Mouse (Mus musculus) megakaryocyte-erythroid progenitor cell, adult 5-6 weeks (primary cell): Measurements from ENCODE around the gene Tpk1. TPM values are rescaled to one million over a fixed set of nuclear protein-coding genes. Genes with fewer than 3 reads are reported as not detected.

Source experiments
- ATAC-seq: replicated peaks from 2 replicates; pipeline ENCODE4 v1.8.0; 2016; ENCODE audit warnings: mild to moderate bottlenecking, inconsistent platforms; ENCODE audit not compliant: severe bottlenecking, poor library complexity, low FRiP score, low TSS enrichment
- total RNA-seq, 2 experiments: library from RNA; stranded (forward) in 1 of 2; stranded (reverse) in 1 of 2; fragments of 200-1000, 215-1000 nt in 1 of 2; fragments of >200 nt in 1 of 2; fragmentation: Nextera tagmentation in 1 of 2; gene quantifications; 2 replicates each; pipeline ENCODE4 v1.2.3; 2014 to 2017

Gene Tpk1
- total RNA-seq (2014; fragmentation: Nextera tagmentation) (12.0 and 14.6 TPM in 2 replicates), total RNA-seq (2017) (10.3 and 10.5 TPM in 2 replicates)

DNA sequence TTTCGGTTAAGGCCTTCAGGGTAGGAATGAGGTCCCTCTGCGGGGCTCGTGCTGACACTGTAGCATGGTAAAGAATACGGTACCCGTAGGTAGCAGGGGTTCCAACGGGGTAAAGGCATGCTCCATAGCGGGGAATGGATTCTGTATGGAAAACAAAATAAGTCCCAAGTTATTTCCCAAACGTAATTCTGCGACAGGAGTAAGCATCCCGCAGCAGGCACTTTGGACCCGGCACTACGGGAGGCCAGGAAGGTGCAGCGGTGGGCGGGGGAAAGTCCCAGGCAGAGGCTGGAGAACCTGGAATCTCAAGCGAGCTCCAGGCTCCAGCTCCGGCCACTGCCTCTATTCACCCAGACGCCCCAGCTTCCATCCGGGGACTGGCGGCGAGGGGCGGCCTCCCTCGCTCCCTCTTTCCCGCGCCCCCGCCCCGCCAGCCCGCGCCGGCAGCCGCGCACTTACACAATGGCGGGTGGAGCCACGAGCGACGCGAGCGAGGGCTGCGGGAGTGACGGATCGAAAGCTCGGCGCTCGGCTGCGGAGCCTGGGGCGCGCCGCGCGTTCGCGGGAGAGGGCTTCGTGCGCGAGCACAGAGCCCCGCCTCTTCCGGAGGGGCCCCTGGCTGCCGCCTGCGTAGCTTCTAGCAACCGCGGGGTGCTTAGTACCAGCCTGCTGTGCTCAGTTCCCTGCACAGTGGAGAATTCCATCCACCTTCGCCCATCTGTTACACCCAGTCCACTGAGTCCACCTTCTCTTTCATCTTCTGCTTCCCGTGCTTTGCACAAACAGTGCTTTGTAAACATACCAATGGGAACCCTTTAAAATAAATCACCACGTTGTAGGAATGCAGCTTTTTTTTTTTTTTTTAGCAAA is at the start of gene Tpk1:
TSS of gene Tpk1 (minus strand) at position 602 of the 870 bp plus-strand sequence.
- peak; percentile 88 for ATAC-seq

DNA sequence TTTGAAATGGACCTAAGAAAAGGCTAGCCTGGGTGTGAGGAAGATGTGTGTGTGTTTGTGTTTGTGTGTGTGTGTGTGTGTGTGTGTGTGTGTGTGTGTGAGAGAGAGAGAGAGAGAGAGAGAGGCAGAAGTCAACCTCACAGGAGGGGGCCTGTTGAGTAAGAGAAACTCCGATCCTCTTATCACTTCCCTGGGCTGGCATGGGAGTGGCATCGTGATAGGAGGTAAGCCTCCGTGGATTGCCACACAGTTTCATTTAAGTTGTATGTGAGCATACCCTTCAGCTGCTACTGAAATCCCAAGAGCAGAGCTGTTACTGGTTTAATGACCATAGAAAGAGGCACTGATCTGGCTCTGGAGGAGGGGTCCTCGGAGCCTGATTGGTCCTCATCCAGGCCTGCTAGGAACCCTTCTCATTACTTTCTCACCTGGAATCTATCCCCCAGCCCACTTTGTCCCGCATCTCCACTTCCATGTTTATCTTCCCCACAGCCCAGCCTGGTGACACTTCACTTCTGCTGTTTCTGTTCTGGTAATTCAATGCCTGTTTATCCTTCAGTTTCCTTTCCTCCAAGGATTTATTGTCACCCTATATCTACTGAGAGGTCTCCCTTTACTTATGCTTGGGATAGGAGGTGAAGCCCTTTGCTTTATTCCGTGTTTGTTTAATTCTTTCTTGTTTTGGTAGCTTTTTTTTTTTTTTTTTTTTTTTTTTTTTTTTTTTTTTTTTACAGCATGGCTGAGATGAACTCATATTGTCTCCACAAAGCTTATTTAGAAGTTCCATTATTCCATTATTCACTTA is 36.9 kb upstream of the Tpk1 start:
- 0 out of 2 replicates have a peak, but pooled peaks have one; percentile 47 for ATAC-seq

DNA sequence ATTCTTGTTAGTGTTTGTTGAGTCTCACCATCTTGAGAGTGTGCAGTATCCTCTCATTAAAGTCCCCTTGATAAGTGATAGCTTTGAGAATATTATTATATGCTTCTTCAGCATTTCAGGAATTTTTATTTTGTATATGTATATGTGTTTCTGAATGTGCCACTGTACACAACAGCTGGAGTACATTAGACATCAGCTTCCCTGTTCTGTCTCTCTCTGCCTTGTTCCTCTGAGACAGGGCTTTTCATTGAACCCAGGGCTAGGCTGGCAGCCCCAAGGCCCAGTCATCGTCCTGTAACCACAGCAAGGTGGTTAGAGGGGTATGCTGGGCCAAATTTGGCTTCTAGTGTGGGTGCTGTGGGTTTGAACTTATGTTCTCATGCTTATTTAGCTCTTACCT is 25.8 kb upstream of the Tpk1 start:
- ATAC-seq, result no peak

DNA sequence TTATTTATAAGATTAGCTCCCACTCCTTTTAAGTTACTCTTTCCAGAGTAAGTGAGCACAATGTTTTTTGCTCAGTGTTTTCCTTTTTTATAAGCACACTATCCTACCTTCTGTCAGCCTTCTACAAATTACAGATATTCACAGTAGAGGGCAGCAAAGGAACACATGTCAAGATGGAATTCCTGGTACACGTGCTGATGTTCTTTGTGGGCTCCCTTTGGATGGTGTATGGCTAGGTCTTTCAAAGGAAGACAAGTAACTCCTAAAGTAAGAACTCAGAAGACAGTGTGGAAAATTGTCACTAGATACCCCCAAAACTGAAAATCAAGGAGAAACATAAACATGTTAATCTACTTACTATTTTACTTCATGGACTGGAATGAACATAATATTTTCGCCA is 19.9 kb upstream of the Tpk1 start:
- ATAC-seq, result no peak

DNA sequence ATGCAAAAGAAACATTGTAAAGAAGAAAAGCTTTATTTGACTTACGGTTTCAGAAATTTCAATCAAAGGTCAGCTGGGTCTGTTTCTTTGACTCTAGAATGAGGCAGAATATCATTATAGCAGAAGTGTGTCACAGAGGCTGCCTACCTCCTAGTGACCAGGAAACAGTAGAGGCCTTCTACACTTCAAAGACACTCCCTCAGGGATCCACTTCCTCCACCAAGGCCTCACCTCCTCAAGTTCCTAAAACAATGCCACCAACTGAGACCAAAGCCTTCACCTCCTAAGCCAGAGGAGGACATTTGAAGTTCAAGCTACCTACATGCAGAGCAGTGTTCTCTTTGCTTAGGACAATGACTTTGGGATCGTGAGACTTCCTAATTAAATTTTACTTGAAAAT is 16.5 kb upstream of the Tpk1 start:
- ATAC-seq, result no peak

DNA sequence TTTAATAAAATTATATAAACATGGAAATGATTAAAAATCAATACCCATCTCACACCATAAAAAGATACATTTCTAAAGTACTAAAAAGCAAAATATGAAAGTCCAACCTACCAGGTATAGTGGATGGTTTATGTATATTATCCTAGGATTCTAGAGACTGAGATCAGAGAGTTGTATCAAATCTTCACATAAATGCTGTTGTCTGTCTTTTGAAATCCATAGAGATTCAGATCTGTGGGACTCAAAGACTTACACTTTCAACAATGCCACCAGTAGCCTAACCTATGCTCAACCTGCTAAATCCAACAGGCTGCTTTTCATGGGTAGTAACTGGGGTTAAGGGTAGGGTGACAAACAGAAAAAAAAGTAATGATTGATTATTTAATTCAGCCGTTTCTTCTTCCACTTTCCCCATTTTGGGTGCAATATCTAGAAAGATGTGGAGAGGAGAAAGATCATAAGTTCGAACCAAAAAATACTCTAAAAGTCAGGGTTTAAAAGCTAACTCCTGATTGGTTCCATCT is 12.7 kb upstream of the Tpk1 start:
- no peak for ATAC-seq

DNA sequence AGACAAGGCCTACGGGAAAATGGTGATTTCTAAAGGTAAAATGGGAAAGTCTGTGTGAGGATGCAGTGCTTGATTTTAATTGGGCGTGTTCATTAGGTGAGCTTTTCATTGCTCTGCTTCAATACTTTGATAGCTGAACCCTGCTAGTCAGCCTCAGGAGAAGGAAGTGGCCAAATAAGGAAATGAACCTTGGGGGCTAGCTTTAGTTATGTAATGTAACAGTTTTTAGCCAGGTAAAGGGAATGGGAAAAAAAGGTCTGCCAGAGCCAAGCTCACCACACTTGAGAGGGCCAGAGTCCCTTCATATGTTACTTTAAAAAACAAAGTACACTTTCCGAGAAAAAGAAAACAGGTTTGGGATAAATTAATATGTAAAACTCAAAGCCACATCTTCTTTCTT is 11.5 kb upstream of the Tpk1 start:
- ATAC-seq, result no peak

DNA sequence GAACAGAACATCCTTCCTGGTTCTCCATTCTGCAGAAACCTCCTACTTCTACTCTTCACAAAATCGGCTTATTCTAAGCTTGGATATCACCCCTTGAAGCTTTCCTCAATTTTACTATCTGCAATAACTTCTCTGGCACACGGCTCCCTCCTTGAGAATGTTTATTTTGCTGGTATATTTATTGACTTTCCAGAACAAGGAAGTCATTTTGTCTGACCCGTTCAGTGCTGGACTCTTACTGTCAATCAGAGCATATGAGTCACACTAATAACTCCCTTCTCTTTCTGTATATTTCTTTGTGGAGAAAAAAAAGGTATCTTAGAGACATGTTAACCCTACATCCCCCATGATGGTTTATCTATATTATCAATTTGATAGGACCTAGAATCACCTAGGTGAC is 10.1 kb upstream of the Tpk1 start:
- no peak for ATAC-seq

DNA sequence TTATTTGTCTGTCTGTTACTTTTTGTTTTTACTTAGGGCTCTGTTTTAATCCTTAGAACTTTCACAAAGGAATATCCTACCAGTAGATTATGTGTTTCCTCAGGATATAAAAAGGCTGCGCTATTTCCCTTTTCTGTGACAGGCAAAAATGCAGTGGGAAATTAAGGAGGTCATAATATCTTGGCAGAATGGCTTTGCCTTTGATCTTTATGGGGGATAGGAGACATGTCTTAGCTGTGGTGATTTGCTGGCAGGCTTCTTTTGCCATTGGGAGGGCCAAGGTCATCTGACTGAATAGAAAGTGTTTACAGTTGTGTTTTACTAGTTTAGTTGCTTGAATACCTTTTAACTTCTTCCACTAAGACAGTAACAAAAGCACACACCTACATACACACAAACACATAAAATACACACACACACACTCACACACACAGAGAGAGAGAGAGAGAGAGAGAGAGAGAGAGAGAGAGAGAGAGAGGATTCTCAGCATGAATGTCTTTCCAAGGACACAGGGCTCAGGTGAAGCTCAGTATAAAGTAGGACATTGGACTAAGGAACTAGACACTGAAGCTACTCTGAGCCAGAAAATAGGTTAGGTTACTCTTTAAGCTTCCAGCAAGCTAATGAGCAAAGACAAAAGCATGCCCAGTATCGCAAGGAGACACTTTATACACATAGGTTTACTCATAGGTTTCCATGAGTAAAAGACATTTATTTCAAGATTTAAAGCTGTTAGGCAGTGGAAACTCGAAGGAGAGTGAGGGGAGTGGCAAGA is 9.1 kb upstream of the Tpk1 start:
- no peak for ATAC-seq

DNA sequence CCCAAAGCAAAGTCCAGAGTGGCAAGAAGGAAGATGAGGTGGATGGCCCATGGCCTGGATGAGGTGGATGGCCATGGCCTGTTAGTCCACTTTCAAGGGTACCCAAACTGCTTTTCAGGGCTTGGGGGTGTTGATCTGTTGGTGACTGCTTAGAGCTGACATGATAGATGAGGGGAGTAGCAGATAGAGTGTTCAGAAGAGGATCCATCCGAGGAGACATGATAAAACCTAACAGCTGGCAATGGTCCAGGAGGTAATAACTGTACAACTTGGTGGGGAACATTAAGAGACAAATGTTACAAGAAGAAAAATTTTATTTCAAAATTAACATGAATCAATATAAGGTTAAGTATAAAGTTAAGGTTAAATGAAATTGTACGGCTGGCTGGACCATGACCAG is 4.9 kb upstream of the Tpk1 start:
- no peak for ATAC-seq

DNA sequence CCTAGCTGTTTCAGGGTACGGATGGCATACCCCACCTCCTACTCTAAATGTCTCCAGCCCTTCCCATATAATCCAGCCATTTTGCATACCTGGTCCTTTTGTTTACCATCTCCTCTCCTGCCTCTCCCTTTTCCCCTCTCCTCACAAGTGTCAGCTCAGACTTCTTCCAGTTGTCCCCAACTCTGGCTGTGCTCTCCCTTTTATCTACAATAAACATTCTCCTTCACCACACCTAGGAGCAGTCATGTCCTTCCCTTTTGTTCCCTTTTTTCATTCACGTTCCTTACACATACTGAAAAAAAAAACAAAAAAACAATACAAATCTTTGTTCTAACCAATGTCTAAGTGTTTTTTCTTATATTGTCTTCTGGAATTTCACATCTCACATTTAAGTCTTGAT is 1.6 kb upstream of the Tpk1 start:
- ATAC-seq, result no peak

DNA sequence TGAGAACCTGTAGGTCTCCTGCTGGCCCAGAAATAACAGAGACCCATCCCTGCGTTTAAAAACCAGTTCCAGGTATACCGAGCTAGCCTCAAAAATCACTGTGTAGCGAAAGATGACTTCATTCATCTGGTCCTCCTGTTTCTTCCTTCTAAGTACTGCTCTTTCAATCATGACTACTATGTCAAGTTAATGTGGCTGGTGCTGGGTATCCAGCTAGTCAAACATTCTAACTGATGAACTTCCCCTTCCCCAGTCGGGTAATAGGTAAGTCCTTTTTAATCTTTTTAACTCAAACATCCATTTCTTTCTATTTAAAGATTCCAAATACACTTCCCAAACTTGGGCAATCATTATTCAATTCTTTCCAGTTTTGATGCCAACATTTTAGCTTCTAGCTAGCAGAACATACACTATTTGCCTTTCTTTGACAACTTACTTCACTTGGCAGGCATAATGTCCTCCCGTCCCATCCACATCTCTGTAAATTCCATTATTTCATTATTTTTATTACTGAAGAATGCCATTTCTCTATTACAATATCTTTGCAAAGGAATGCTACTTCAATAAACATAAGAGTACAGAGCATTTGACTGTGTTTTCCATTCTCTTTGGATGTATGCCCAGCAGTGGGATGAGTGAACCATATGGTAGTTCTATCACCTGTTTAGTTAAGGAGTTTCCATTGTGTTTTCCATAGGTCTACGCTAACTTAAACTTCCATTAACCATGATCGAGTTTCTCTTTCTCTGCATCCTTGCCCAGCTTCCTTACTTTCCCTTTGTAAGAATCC is 728 bp upstream of the Tpk1 start:
- ATAC-seq, result no peak

DNA sequence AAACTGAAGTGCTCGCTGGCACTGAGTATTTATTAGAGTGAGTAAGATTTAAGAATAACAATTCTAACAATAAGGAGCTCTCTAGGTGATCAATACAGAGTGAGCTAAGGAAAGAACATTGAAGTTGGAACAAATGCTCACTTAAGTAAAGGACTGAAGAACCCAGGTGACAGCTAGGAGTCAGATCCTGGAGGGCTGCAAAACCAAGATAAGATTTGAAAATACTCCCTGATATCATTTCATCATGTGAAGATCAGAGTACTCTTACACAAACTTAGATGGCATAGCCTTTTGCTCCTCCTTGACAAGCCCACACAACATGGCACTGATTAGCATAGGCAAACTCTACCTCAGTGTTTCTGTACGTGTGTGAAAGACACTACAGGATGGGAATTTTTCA is 4.3 kb downstream of the Tpk1 start:
- ATAC-seq, result 0 out of 2 replicates have a peak, but pooled peaks have one; percentile 9

DNA sequence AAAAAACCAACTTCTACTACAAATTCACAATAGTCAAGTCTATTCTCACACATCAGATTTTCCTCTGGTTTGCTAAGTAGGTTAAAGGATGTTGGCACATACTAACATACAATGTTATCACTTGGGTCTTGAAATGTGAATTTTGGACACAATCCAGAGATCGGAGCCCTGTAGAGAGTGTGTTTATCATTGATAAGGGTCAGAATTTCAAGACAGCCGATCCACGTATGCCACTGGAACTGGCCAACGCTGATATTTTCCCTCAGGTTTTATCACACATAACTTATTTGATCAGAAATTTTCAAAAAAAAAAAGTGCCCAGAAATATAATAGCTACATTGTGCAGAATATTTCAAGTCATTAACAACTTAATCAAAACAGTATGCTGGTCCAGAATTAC is 7.8 kb downstream of the Tpk1 start:
- ATAC-seq, result peak; percentile 81

DNA sequence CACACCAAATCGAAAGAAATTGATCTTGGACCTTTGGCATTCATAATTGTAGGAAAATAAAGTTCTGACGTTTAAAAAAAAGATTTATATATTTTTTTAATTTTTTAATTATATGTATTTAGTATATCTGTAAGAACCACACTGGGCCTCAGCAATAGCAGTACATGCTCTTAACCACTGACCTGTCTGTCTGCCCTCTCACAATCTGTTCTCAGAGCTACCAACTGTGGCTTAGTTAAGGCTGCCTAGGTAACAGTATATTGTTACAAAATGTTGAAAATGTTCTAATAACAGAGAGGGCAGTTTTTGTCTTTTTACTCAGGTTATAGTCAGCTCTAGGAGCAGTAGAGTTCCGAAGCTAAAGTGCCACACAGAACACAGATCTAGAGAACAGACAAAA is 8.2 kb downstream of the Tpk1 start:
- peak; percentile 59 for ATAC-seq

DNA sequence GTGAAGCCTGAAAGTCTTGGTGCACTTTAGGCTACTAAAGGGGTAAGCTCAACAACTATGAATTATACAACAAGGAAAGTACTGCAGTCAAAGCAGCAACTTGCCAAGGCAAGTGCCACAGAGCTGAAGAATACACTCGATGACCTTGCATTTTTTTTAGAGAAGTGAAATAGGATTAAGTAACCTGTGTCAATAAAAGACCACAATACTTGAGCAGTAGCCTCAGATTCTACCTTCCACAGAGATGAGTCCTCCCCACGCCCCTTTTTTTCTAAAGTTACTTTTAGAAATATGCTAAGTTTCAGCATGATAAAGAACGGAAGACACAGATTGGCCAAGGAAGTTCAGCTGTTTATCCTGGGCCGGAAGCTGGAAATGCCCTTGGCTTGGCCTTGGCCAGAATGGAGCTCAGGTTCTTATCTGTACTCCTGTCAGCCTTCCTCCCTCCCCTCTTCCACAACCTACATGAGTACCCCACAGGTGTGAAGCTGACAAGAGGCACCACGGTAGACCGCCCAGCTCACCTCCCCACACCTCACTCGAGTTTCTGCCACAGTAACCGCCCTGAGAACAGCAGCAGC is 11.1 kb downstream of the Tpk1 start:
- no peak for ATAC-seq

DNA sequence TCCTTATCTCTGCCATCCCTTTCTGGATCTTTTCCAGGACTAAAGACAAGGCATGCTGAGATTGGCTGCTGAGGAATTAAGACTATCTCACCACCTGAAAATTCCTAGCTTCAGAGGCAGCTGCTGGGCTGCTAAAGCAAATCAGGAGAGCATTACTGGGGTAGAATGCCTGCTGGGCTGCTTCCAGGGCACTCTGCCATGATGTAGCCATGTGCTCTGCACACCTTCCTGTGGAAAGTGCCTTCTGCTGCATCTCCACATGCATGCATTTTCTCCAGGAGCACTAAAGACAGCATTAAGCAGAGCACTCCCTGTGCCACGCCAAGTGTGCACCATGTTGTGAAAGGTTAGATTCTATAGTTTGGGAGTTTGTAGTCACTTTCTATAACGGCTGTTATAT is 16.6 kb downstream of the Tpk1 start:
- no peak for ATAC-seq

DNA sequence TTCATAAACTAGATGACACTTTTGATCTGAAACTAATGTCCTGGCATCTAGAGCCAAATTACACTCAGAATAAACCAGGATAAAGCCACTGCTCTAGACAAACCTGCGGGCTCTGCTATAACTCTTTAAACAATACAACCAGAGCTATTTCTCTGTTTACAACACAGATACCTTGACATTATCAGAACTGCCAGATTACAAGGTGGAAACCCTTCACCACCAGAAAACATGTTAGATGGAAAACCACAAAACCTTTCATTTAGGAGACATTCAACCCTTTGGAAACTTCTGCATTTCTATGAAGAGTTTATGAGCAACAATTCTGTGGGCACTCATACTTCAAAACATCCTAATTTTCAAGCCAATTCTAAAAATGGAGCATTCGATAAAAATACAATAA is 20.4 kb downstream of the Tpk1 start:
- ATAC-seq, result no peak

DNA sequence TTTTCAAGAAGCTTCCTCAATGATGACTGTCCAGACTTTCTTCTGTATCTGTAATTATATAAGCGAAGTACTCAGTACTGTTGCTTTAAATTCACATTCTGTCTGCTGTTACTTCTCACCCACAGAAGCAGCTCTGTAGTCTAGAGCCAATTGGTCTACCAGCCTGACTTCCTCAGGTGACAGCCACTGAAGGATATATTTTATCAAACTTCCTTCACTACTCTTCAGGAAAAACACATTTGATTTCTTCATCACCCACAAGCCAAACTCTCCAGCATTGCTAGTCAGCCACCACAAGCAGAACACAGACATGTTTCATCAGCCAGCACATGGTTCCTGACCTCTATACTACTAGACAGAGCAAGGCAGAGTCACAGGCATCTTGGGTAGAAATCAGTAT is 21.0 kb downstream of the Tpk1 start:
- no peak for ATAC-seq
